Mouse (Mus musculus): ENCODE measurements around the gene Antxr2. TPM values are rescaled to one million over a fixed set of nuclear protein-coding genes. Genes with fewer than 3 reads are reported as not detected.
A peak's percentile ranks its signal among the peaks of the same experiment; 100 is the strongest.

Antxr2 gene
- polyA plus RNA-seq, 1 experiment from 2014 or later: 9.3 TPM

DNA sequence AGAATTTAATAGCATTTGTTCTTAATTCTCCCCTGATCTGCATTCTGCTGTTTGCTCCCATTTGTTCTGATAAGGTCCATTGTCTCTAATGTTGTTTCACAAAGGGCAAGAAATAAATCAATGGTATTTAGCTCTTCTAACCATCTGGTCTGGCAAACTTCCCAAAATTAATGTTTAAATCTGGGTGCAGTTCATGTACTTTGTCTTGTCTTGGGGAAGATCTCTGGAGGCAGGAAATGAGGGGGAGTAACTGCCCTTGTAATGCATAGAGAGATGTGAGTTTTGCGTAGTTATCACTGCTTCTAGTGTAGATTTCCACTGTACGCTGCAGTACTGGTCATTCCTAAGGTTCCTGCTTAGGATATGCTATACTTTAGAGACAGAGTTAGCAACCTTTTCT, 193.5 kb downstream of the Antxr2 start:
- no peak overlapping the region for H3K4me2 ChIP-seq (replicated peaks; ENCODE audit: low read depth)
- no peak overlapping the region for H3K4me3 ChIP-seq (ENCODE audit: low read depth, low read length)
- no peak for TF ChIP-seq EP300 (optimal IDR thresholded peaks at IDR 0.05)
- TF ChIP-seq CTCF (IDR thresholded peaks at IDR 0.05; ENCODE audit: low read depth): no peak
- no peak overlapping the region for H3K27ac ChIP-seq (replicated peaks)
- WGBS: 42% methylated on average over 2 of the region's 2 CpGs
- H3K4me1 ChIP-seq (replicated peaks; ENCODE audit: control insufficient read depth, insufficient read depth): no peaks in the 10 kb centered on the region
- H3K9ac ChIP-seq (ENCODE audit: low read length): no peak overlapping the region
- ATAC-seq (ENCODE audit: low FRiP score, low TSS enrichment) (no peak), DNase-seq (ENCODE audit: low spot score) (no peak)
- H3K36me3 ChIP-seq (ENCODE audit: control insufficient read depth, insufficient read depth, low read length): no peaks in the 10 kb centered on the region
- H3K27me3 ChIP-seq (ENCODE audit: control insufficient read depth, insufficient read depth, low read length): no peaks in the 10 kb centered on the region
- H3K9me3 ChIP-seq (ENCODE audit: control insufficient read depth, low read length): no peaks in the 10 kb centered on the region

DNA sequence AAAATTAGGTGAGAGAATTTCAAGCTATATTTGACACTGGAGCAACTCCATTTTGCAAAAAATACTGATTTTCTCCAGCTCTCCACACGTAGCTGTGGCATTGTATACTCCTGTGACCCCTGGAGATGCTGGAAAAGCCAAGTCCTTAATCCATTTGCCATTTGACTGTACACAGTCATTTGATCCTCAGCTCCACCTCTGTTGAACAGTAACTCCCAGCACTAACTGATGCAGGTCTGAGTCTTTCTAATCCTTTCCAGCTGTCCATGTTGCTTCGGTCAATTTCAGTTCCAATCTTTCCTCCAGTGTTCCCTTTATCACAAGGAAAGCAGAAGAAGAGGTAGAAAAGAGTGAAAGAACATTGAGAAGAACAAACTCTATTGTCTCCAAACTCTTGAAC, 195.4 kb downstream of the Antxr2 start:
- no peak overlapping the region for H3K27ac ChIP-seq (replicated peaks)
- ATAC-seq (ENCODE audit: low FRiP score, low TSS enrichment) (no peak), DNase-seq (ENCODE audit: low spot score) (no peak)
- H3K9me3 ChIP-seq (ENCODE audit: control insufficient read depth, low read length): no peaks in the 10 kb centered on the region
- H3K36me3 ChIP-seq (ENCODE audit: control insufficient read depth, insufficient read depth, low read length): no peaks in the 10 kb centered on the region
- no peaks in the 10 kb centered on the region for H3K27me3 ChIP-seq (ENCODE audit: control insufficient read depth, insufficient read depth, low read length)
- H3K4me3 ChIP-seq (ENCODE audit: low read depth, low read length): no peak overlapping the region
- H3K4me2 ChIP-seq (replicated peaks; ENCODE audit: low read depth): no peak overlapping the region
- TF ChIP-seq CTCF (IDR thresholded peaks at IDR 0.05; ENCODE audit: low read depth) (no peak), EP300 (optimal IDR thresholded peaks at IDR 0.05) (no peak)
- H3K4me1 ChIP-seq (replicated peaks; ENCODE audit: control insufficient read depth, insufficient read depth): no peaks in the 10 kb centered on the region
- WGBS: 61% methylated on average over 2 of the region's 2 CpGs
- no peak overlapping the region for H3K9ac ChIP-seq (ENCODE audit: low read length)

DNA sequence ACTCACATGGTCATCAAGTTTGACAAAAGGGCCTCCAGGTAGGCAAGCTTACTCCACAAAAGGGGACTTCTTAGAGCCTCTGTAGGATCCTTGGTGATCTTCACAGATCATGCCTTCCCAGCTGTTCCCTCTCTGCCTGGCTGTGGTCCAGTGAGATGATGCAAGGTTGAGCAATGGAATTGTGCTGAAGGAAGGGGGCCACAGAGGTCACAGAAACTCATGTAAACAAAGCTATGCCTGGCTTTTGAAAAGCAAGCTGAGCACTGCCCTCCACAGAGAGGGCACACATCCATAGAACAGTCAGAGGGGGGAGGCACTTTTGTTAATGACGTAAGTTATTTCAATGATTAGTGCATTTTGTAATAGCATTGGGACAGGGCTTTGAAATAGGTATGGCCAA, 196.1 kb downstream of the Antxr2 start:
- no peak overlapping the region for H3K27ac ChIP-seq (replicated peaks)
- 66% methylated on average over 1 of the region's 1 CpGs for WGBS
- DNase-seq (ENCODE audit: low spot score): peak; percentile 17
- no peak for TF ChIP-seq CTCF (IDR thresholded peaks at IDR 0.05; ENCODE audit: low read depth)
- TF ChIP-seq EP300 (optimal IDR thresholded peaks at IDR 0.05): no peak
- no peak overlapping the region for H3K4me2 ChIP-seq (replicated peaks; ENCODE audit: low read depth)
- H3K36me3 ChIP-seq (ENCODE audit: control insufficient read depth, insufficient read depth, low read length): no peaks in the 10 kb centered on the region
- no peaks in the 10 kb centered on the region for H3K9me3 ChIP-seq (ENCODE audit: control insufficient read depth, low read length)
- no peaks in the 10 kb centered on the region for H3K27me3 ChIP-seq (ENCODE audit: control insufficient read depth, insufficient read depth, low read length)
- H3K4me1 ChIP-seq (replicated peaks; ENCODE audit: control insufficient read depth, insufficient read depth): no peaks in the 10 kb centered on the region
- H3K4me3 ChIP-seq (ENCODE audit: low read depth, low read length): no peak overlapping the region
- no peak overlapping the region for H3K9ac ChIP-seq (ENCODE audit: low read length)
- peak; percentile 68; the same call in 1 of the 2 replicates for ATAC-seq (ENCODE audit: low FRiP score, low TSS enrichment)

Other genes with a start within 250 kb of the Antxr2 start
- 0.06 and 0.07 TPM in 2 replicates for gene Prdm8, start 136.2 kb upstream of the Antxr2 start, polyA plus RNA-seq (2015; fragmentation: Nextera tagmentation; extraction: Ambion mirVana)
- 0.39 and 0.55 TPM in 2 replicates for gene Fgf5, start 223.1 kb upstream of the Antxr2 start, polyA plus RNA-seq (2015; fragmentation: Nextera tagmentation; extraction: Ambion mirVana)